In the genomic region with DNA sequence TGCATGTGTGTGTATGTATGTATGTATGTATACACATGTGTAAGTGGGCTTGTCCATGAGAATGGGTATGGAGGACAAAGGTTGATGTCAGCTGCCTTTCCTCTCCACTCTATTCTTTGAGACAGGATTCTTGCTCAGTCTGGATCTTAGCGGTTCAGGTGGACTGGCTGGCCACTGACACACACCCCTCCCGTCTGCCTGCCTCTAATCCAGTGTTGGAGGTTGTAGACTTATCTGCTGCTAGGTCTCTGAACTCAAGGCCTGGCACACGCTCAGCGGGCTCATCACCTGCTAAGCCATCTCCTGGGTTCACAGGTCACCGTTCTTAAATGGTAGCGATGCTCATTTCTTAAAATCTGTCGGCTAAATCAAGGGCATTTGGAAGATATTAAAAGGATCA, we compare ENCODE assay signal across 12 mouse cellular contexts.
"Had no signal": no experiment of that assay in that cellular context is flagged by ENCODE, and none has a peak within 500 bp of the region (broad histone marks: within the 10 kb centered on the region; RNA-seq: fewer than 3 reads in every experiment).

No protein-coding gene starts in this region.

- H3K4me2 ChIP-seq: kidney, embryonic 15.5 days; limb, embryonic 13.5 days had no signal

- H3K9ac ChIP-seq: kidney, embryonic 15.5 days; limb, embryonic 13.5 days; liver, embryonic 14.5 days had no signal

- DNase-seq: kidney, adult 2 months; kidney, postnatal 14 days; left cerebral cortex, postnatal 4 days; lung, adult 18-20 months; lung, postnatal 36 days; right cerebral cortex, postnatal 4 days; spleen, adult 18-20 months; thymus, adult 18-20 months; thymus, postnatal 14 days had no signal

- H3K36me3 ChIP-seq: kidney, embryonic 15.5 days; limb, embryonic 13.5 days had no signal

- H3K4me3 ChIP-seq: kidney, embryonic 15.5 days; limb, embryonic 13.5 days had no signal

- H3K9me3 ChIP-seq: limb, embryonic 13.5 days had no signal

- H3K27me3 ChIP-seq: kidney, embryonic 15.5 days; limb, embryonic 13.5 days had no signal

- H3K27ac ChIP-seq: kidney, embryonic 15.5 days; limb, embryonic 13.5 days; liver, embryonic 14.5 days had no signal
